Mouse (Mus musculus) gastrocnemius, adult 2 months (tissue): ENCODE data around the gene Fbn1. TPM values are rescaled to one million over a fixed set of nuclear protein-coding genes. Genes with fewer than 3 reads are reported as not detected.
A peak's percentile ranks its signal among the peaks of the same experiment; 100 is the strongest.

ENCODE experiments used
- DNase-seq: peaks from one replicate; pipeline ENCODE4 v3.0.0; 2022
- H3K27ac ChIP-seq: fragments of 200-600 bp; 2 replicates; pipeline ENCODE4 v1.8.1; 2022; ENCODE audit warnings: mild to moderate bottlenecking
- H3K4me3 ChIP-seq: fragments of 200-600 bp; 2 replicates; pipeline ENCODE4 v1.8.1; 2022; ENCODE audit warnings: mild to moderate bottlenecking, moderate library complexity
- CTCF ChIP-seq: fragments of 200-600 bp; IDR thresholded peaks from 2 replicates; pipeline ENCODE4 v1.8.1; 2022; ENCODE audit warnings: antibody characterized with exemption, mild to moderate bottlenecking, moderate library complexity
- intact Hi-C: fragments of 180-260 bp; cut with DNase I; formaldehyde crosslinking; loops from one replicate; pipeline ENCODE4 v1.15.1; 2025
- total RNA-seq, 2 experiments: library from RNA; stranded (reverse); gene quantifications; 2 replicates each; pipeline ENCODE4 v1.2.3; 2021

Gene Fbn1
- total RNA-seq, 2 experiments from 2014 or later, result 33.1 to 55.3 TPM

DNA sequence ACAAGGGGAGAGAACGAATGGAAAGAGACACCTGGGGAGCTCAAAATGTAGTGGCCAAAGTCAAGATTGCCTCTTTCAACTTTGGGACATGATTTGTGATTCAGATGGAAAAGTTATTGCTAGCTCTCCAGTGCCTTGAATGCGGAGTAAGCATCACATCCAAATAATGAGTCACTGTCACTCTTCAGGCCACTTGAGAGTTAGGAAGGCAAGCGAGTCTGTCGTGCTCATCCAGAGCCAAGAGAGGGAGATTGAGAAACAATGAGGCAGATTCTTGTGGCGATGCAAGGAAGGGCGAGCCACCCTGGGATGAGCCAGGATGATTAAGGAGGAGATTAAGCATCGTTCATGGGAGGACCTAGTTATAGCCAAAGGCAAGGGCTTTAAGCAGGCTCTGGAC is 176.2 kb downstream of the Fbn1 start:
- no peak for DNase-seq
- TF ChIP-seq CTCF, result no peak
- intact Hi-C loops, result loop anchor here (5.0 kb wide), 1 partner anchor 101 kb away; no protein-coding TSS in a partner anchor
- Histone ChIP-seq H3K4me3 (no peak overlapping the region), H3K27ac (peak overlapping the region; percentile 20; the same call in 1 of the 2 replicates)

DNA sequence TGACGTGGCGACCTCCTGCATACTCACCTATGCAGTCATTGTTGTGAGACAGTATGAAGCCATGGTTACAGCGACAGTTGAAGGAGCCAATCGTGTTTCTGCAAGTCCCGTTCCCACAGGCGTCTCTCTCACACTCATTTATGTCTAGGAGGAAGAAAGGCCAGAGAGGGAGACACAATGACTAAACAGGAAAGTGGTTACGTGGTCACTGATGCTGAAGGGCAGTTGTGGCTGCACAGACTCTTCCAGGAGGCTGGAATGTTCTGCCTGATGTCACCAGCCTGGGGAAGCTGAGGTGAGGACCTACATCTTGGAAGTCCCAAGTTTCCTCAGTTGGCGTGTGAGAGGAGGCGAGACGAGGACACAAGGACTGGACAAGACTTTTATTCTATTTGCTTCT is 177.3 kb downstream of the Fbn1 start:
- Histone ChIP-seq H3K27ac (no peak overlapping the region), H3K4me3 (no peak overlapping the region)
- no peak for TF ChIP-seq CTCF
- no peak for DNase-seq
- intact Hi-C loops, result loop anchor here (5.0 kb wide), 1 partner anchor 102 kb away; no protein-coding TSS in a partner anchor

DNA sequence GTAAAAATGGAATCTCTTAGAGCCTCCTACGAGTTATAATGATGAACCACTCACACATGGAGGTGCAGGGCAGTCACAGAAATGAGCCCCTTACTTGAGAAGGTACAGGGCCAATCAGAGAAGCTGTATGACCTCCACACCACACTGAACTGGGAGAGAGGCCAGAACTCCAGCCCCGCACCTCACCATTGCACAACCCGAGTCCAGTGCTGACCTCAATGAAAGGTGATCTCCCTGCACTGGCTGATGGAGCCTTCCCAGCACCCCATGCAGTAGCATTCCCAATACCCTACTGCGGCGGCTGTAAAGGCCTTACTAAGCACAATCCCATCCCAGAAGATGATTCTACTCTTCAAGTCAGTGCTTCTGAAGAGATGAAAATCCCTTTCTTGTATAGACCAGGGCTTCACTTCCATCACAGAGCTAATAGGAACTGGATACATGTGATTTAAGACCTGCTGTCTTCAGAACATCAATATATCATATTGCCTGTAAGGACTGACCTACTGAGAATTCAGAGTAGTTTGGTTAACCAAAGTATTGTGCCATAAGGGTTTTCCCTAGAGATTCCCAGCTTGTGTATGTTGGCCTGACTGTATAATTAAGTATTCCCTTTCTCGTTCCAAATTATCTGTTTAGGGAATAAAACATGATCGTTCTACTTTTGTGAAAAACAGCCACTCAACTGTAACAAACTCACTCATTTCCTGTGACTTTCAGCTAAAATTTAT is 182.5 kb downstream of the Fbn1 start:
- Histone ChIP-seq H3K4me3 (no peak overlapping the region), H3K27ac (peak overlapping the region; percentile 72)
- intact Hi-C loops, result no loop called here
- DNase-seq, result peak; percentile 87
- TF ChIP-seq CTCF, result no peak

DNA sequence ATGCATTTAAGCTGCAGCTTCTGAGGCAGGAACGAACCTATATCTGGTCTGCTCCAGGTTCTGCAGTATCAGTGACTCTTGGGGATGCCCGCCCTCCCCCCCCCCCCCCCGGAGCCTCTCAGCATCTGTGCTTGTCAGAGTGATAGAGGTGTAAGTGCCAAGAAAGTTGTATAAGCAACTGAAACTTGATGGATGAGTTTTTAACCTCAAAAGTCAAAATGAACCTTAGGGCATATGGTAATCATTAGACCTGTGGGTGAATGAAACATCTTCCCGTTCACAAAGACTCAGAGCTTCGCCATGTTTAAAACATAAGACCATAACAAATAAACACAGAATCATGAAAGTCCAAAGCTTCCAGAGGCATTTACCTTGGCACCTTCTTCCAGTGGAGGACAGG is 183.3 kb downstream of the Fbn1 start:
- Histone ChIP-seq H3K27ac (peak overlapping the region; percentile 72), H3K4me3 (no peak overlapping the region)
- intact Hi-C loops, result loop anchor here (5.0 kb wide), 1 partner anchor 103 kb away; no protein-coding TSS in a partner anchor
- no peak for TF ChIP-seq CTCF
- DNase-seq, result no peak

DNA sequence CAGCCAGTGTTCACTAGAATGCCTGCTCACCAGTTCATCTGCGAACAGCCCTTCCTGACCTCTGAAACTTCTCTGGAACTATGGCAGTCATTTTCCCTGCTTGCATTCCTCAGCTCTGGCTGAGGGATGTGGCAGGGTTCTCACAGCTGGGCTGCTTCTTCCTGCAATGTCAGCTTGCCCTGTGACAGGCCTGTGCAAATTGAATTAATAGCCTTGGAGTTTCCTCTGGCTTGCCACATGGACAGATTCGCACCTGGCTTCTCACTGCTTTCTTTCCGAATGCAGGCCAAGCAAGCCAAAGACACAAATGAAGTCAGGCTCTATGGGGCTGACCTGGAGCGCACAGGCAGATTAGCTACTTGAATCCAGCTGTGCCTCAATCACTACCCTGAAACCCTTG is 184.4 kb downstream of the Fbn1 start:
- no peak for TF ChIP-seq CTCF
- intact Hi-C loops, result loop anchor here (5.0 kb wide), 1 partner anchor 104 kb away; no protein-coding TSS in a partner anchor
- peak overlapping the region; percentile 61 for H3K27ac ChIP-seq
- peak; percentile 41 for DNase-seq
- H3K4me3 ChIP-seq, result no peak overlapping the region

DNA sequence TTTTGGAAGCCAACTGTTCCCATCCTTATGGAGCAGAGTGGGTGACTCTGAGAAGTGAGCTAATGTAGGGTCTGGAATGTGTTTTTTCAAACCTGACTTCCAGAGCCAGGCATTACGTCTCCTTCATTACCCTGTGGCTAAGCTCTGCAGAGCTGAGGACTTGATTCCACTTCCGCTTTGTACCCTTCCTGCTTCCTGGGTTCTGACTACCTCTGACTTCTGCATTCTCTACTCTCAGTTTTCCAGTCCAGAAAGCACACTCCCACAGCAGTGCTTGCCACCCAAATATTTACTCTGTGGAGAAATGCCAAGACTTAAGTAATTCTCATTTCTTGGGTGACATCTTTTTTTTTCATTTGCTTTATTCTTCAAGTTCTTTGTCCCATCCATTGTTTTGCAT is 185.2 kb downstream of the Fbn1 start:
- DNase-seq, result no peak
- intact Hi-C loops, result loop anchor here (5.0 kb wide), 1 partner anchor 105 kb away; no protein-coding TSS in a partner anchor
- TF ChIP-seq CTCF, result no peak
- no peak overlapping the region for H3K27ac ChIP-seq
- no peak overlapping the region for H3K4me3 ChIP-seq

DNA sequence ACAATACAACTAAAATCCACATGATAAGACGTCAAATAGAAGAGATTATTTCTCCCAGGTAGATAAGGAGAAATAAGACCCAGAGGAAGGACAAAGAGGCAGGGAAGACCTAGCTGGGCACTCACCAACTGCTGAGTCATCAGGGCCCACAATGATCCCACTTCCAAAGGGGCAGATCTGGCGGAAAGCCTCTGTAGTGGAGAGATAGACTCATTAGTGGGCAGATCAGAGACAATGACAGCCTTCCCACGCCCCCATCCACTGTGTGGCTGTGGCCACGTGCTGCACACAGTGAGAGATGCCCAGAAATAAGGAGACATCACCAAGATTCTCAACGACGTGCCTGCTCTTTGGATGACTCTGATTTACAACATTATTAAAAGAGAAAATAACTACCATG is 186.7 kb downstream of the Fbn1 start:
- no peak for TF ChIP-seq CTCF
- no peak for DNase-seq
- Histone ChIP-seq H3K27ac (no peak overlapping the region; the same call in 1 of the 2 replicates), H3K4me3 (no peak overlapping the region)
- intact Hi-C loops, result loop anchor here (5.0 kb wide), 1 partner anchor 106 kb away; no protein-coding TSS in a partner anchor

DNA sequence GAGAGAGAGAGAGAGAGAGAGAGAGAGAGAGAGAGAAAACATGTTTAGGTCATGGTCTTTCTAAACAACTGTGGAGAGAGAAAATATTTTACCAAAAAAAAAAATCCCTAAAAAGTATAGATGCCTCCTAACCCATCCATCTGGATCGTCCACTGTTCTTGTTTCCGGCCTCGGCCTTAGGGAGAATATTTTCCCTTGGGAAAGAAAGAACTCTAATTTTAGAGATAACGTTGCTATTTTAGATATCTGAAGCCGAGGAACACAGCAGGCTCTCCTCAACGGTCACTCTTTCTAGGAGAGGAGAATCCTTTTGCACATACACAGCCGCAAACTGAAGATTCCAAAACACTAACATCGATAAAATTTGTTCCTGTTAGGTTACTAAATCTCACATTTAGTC is 188.1 kb downstream of the Fbn1 start:
- Histone ChIP-seq H3K27ac (no peak overlapping the region), H3K4me3 (no peak overlapping the region)
- TF ChIP-seq CTCF, result no peak
- no peak for DNase-seq
- intact Hi-C loops, result loop anchor here (5.0 kb wide), 1 partner anchor 108 kb away; no protein-coding TSS in a partner anchor

DNA sequence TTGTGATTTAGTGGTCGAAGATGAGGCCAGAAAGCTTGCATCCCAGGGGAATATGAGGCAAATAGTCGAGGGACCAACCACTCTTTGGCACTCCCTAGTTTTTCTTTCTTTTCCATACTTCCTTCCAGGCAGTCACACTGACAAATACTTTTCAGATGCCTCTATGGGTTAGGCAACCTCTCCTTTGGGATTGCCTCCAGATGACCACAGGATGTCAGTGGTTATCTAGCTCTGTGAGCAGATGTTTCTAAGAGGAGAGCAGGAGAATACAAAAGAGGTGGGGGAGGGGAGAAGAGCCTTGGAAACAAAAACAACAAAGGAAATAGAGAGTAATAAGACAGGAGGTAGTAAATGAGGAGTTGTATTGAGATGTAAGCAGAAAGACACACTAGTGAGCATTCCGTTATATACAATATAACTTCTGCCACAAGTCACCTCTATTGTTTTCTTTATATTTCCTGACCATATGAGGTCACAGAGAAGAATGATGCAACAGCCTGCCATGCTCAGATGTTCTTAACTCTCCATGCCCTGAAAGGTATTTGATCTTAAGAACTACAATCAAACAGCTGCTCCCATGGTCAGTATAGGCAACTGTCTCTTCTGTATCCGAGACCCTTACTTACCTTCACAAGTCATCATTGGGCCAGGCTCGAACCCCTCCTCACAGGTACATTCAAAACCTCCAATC is 189.3 kb downstream of the Fbn1 start:
- no peak overlapping the region for H3K4me3 ChIP-seq
- DNase-seq, result no peak
- H3K27ac ChIP-seq, result no peak overlapping the region
- intact Hi-C loops, result no loop called here
- no peak for TF ChIP-seq CTCF

DNA sequence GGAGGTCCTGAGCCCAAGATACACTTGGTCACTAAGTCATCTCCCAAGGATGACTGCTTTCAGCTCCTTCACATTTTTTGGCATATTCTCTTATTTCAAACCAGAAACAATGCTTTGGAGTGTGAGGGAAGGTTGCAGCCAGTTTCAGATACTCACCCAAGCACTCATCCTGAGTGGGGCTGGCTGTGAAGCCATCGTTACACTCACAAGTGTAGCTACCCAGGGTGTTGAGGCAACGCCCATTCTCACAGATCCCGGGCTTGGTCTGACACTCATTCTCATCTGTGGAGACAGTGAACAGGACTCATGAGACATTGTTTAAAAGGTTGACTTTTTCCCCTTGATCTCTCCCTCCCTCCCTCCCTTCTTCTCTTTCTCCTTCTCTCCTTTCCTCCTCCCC is 192.6 kb downstream of the Fbn1 start:
- no peak for DNase-seq
- no peak for TF ChIP-seq CTCF
- no peak overlapping the region for H3K27ac ChIP-seq
- intact Hi-C loops, result no loop called here
- H3K4me3 ChIP-seq, result no peak overlapping the region

DNA sequence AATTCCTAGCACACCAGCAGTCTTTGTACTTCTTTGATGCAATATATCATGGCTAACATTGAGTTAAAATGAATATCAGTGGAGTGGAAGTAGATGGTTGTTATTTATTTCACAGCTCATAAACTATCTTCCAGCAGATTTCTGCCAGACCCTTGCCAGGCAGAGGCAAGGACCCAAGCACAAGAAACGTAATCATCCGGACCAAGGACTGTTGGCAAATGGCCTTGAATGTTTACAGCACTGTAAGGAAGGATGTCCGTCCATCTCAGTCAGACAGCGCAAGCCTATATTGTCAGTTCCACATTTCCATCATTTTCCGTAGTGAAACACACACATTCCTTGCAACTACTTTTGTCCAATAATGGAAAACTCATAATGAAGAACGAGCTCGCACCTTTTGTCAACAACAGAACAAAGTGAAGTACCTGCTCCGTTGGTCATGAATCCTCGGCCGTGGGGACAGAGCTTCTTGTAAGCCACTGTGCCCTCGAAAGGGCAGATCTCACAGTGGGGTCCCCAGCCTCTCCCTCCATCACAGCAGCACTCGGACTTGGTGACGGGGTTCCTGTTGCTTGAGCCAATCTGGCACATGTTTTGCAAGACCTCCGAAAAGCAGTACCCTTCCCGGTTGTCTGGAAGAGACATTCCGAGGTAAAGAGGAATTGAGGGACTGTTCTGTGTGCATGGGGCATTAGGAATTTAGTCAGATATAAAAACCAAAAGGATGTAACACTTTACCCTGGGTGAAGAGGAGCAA is 193.4 kb downstream of the Fbn1 start:
- no peak for TF ChIP-seq CTCF
- Histone ChIP-seq H3K27ac (no peak overlapping the region), H3K4me3 (no peak overlapping the region)
- no peak for DNase-seq
- intact Hi-C loops, result no loop called here

DNA sequence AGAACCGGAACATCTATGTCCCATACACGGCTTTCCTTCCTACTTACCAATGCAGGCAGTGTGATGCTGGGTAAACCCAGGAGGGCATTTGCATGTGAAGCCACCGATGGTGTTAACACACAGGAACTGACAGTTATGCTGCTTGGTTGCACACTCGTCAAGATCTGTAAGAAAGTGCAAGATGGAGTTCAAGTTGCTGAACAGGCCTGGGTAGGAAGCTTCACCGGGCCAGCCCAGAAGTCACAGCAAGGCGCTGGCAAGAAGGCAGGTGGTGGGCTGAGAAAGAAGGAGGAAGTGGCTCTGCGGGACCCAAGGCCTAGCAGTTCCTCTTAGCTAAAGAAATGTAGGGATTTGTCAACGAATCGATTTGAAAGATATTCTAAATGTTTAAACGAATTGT is 198.1 kb downstream of the Fbn1 start:
- no peak for TF ChIP-seq CTCF

DNA sequence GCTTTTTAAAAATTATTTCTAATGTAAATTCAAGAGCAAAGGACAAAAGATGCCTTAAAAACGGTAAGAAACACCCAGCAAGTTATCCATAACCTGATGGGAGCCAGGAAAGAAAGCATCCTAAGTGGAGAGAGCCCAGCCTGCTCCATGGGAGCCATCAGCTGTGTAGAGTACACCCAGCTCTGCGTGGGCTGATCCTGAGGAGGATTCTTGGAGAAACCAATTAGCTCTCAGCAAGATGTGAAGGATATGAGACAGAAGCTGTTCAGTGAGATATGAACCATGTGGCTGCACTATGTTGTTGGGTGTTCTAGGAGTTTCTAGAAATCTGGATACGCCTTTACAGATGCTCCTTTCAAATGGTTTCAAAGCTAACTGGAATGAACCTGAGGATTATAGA is 202.1 kb downstream of the Fbn1 start:
- no peak overlapping the region for H3K4me3 ChIP-seq
- intact Hi-C loops, result no loop called here
- no peak for TF ChIP-seq CTCF
- no peak for DNase-seq
- no peak overlapping the region for H3K27ac ChIP-seq

More for the DNA sequence above, 198.1 kb downstream of the Fbn1 start:
- no peak overlapping the region for H3K4me3 ChIP-seq
- H3K27ac ChIP-seq, result no peak overlapping the region
- intact Hi-C loops, result no loop called here
- DNase-seq, result no peak
